Mouse (Mus musculus): ENCODE data around the gene Rnf187.

GRCm38 (mm10) chr11:58983691-58984341, 45.1 kb upstream of the Rnf187 start:
- TF ChIP-seq POLR2A (IDR thresholded peaks at IDR 0.05; ENCODE audit: low read depth, low read length), result no peak
- no peak for TF ChIP-seq CTCF (IDR thresholded peaks at IDR 0.05; ENCODE audit: extremely low read depth, insufficient read length, insufficient replicate concordance, low read depth, low read length)

Data from small intestine, adult 2 months (tissue).